Mouse (Mus musculus) thymus, adult 18-20 months (tissue): Measurements from ENCODE around the gene Pgm5.
"Not testable (repeated sequence)": the region's sequence is repeated elsewhere in the genome, so short reads cannot be mapped to it uniquely, and the experiment has no call there.

Source experiments
- DNase-seq, 2 experiments: peaks; one replicate each; pipeline ENCODE4 v3.0.0; 2022; ENCODE audit warnings: mixed read lengths in 2 of 2

Pgm5 gene

GRCm38 (mm10) chr19:24861612-24862451, at the start of gene Pgm5:
Gene Pgm5, minus strand, starts transcription at chr19:24861855.
- DNase-seq: no peak

DNA sequence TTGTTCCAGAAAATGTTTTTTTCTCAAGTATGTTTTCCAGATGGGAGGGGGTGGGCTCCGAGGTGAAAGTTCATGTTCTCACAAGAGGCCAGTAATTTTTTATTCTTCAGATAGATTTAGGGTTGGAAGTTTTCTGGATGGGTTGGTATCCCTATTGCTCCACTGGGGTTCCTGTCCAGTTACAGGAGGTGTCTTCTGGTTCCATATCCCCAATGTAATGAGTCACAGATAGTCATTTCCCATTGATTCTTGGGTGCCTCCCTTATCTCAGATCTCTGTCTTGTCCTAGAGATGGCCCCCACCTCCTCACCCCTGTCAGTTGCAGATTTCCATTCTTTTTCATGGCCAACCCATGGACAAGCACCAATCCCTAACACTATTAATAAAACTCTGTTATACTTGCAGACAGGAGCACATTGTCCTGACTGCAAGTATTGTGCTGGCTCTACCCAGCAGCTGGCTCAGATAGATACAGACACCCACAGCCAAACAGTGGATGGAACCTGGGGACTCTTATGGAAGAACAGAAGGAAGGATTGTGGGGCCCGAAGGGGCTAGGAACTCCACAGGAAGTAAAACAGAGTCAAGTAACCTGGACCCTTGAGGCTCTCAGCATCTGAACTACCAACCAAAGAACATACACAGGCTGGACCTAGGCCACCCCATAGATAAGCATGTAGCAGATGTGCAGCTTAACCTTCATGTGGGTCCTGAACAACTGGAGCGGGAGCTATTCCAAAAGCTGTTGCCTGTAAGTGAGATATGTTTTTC, 46.9 kb upstream of the Pgm5 start:
- DNase-seq: no peak

GRCm38 (mm10) chr19:24907655-24908054, 46.0 kb upstream of the Pgm5 start:
- no peak for DNase-seq

DNA sequence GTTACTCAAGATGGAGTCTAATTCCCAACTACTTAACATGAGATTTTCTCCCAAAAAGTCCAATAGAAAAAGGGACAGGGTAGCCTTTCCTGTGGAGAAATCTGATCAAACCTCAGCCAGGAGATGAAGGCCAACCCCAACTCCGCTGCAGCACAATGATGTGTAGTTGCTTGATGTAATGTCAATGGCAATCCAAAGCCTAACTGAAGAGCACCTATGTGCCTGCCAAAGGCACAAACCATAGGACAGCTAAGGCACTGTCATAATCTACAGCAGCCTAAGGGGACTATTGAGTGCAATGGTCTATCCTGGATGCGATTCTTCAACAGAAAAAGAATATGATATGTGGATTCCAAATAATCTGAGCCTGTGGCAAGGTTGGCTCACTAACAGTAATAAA, 41.2 kb upstream of the Pgm5 start:
- no peak for DNase-seq

GRCm38 (mm10) chr19:24902256-24902655, 40.6 kb upstream of the Pgm5 start:
- DNase-seq: no peak

- no peak for DNase-seq
Observed at GRCm38 (mm10) chr19:24901666-24902065, 40.0 kb upstream of the Pgm5 start.

- no peak for DNase-seq
Observed at GRCm38 (mm10) chr19:24900581-24901220, 39.0 kb upstream of the Pgm5 start, which contains the start of gene Foxd4. Gene Foxd4, minus strand, starts transcription at chr19:24901197.

GRCm38 (mm10) chr19:24899578-24900544, 38.2 kb upstream of the Pgm5 start:
- no peak for DNase-seq

- no peak for DNase-seq
Observed at GRCm38 (mm10) chr19:24898737-24899577, 37.3 kb upstream of the Pgm5 start.

DNA sequence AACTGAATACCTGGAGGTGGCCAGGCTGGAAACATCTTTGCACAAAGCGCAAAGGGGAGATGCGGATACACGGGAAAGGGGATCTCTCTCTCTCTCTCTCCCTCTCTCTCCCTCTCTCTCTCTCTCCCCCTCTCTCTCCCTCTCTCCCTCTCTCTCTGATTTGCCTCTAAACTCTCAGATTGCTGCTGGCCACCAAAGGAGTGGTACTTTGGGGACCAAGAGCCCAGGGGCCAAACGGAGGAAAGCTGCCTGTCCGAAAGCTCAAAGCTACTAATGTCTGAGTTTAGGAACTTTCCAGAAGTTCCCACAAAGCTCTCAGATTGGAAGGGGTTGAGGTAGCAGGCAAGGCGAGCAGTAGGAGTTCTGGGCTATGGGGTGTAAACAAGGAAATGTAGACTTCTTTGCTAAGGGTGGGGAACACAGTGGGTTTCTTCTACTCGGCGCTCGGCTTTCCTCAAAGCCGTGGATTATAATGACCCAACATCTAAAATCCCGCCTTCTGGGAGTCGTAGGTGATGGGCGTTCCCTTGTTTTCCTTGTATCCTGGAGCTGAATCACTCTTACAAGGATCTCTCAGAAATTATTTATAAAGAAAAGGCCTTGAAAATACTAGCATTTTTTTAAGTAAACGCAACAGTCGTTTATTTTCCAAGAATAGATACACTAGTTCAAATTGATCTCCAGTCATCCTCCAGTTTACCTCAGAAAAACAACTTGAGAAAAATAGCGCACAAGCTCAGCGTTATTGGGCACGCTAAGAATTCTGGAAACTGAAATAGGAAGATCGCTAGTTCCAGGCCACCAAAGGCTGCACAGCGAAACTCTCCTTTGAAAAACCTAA, 36.5 kb upstream of the Pgm5 start:
- no peak for DNase-seq

- DNase-seq: no peak
Observed at GRCm38 (mm10) chr19:24897006-24897895, 35.6 kb upstream of the Pgm5 start.

GRCm38 (mm10) chr19:24896536-24896935, 34.9 kb upstream of the Pgm5 start:
- no peak for DNase-seq

DNA sequence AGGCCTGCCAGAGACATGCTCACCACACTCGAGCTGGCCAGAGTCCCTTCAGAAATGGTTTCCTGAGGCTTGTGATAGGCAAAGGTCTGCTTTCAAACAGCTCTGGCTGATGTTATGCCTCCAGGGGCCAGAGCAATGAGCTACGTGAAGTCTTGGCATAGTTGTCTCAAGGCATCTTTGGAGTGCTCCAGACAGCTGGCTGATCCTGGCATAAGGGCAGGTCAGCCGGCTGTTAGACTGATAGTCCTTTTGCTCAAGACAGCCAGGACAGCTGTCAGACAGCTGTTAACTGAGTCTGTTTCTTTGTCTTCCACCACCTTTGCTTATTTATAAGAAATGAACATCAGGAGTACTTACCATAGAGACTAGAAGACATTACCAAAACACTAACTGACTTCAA, 25.2 kb upstream of the Pgm5 start:
- DNase-seq: no peak

- no peak for DNase-seq
Observed at GRCm38 (mm10) chr19:24885504-24885903, 23.8 kb upstream of the Pgm5 start.

DNA sequence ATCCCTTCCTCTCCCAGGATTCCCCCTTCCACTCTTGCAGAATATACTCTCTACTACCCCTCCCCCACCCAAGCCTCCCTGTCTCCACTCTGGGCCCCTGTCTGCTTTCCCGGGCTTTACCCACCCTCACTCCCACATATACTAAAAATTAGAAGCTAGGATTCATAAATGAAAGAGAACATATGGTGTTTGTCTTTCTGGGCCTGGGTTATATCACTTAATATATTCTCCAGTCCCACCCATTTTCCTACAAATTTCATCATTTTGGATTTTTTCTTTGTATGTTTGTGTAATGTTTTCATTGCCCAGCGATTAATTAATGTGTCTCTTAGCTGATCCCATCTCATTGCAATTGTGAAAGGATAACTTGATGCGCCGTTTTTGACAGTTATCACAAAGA, 19.6 kb upstream of the Pgm5 start:
- no peak for DNase-seq

DNA sequence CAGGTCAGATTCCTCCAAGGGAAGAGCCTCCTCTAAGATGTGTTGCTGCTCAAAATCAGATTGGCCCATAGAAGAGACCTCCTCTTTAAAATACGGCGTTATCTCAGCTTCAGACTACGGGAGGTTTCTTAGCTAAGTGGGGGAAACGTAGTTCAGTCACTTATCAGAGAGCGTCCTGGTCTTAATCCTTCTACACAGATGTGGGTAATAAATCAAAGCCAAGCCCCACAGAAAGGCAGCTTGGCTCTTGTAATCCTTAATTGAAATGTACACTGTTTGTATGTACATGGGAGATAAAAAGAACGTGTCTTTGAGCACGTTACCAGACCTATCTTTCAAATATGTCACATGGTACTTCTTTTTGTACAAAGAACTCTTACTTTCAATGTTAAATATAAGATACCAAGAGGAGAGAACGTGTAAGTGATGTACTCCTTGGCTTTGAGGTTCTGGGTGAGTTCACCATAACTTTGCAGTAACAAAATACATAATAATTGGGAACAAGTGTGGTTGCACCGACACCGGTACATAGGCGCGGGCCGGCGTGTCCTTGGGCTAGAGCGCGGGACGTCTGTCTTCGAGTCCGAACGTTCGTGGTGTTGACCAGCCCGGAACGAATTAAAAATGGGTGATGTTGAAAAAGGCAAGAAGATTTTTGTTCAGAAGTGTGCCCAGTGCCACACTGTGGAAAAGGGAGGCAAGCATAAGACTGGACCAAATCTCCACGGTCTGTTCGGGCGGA, 13.6 kb upstream of the Pgm5 start, which contains the start of gene Gm10053:
Gene Gm10053 (plus strand): TSS at position 558 of the 742 bp plus-strand sequence.
- DNase-seq: not testable (repeated sequence)

GRCm38 (mm10) chr19:24873873-24874272, 12.2 kb upstream of the Pgm5 start:
- no peak for DNase-seq

DNA sequence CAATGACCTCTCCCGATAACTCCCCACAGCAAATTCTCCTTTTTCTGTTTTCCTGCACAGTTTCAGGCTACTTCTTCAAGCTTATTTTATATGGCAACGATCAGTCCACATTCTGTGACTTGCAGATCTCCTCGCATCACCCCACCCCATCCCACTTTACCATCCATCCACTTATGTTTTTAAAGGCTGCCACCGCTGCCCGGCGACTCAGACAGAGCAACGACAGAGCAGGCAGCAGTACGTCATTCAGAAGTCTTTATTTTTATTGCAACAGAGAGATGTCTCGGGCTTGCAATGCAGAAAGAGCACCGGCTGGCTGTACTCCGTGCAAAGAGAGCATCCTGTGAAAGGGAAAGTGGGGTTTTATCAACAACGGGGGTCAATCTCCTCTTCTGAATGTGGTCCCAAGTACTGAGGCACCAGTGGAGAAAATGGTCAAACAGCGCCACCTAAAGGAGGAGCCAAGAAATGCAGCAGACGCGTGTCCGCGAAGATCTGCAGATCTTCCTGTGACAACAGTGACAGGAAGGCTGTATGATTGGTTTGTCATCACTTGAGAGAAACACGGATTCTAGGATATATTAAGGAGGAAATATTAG, 9.5 kb upstream of the Pgm5 start:
- DNase-seq: no peak
